Mouse (Mus musculus): Measurements from ENCODE around the gene Fbxl15.

DNA sequence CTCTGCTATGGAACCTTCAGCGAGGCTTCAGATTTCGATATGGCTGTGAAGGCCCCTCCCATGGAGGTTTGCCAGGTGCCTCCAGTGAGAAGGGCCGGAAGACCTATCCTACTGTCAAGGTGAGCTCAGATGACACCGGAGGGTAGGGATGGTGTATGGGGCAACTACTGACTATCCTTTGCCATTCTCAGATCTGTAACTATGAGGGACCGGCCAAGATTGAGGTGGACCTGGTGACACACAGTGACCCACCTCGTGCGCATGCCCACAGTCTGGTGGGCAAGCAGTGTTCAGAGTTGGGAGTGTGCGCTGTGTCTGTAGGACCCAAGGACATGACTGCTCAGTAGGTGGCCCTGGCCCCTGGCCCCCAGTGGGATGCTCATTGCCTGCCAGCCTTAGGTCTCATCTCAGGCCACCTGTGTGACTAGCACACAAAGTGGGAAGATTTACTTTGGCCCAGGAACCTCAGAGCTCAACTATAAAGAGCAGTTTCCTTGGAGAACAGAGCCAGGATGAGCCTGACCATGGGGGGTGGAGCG is 21.2 kb upstream of the Fbxl15 start:
- no peak for TF ChIP-seq POLR2A (IDR thresholded peaks at IDR 0.05; ENCODE audit: low read depth, low read length)
- no peak for TF ChIP-seq CTCF (IDR thresholded peaks at IDR 0.05; ENCODE audit: borderline replicate concordance, insufficient read depth, low read length)

Measured in embryonic fibroblast, embryonic 13.5 days (primary cell).